Mouse (Mus musculus): Measurements from ENCODE around the gene Tfeb.

The Tfeb gene

DNA sequence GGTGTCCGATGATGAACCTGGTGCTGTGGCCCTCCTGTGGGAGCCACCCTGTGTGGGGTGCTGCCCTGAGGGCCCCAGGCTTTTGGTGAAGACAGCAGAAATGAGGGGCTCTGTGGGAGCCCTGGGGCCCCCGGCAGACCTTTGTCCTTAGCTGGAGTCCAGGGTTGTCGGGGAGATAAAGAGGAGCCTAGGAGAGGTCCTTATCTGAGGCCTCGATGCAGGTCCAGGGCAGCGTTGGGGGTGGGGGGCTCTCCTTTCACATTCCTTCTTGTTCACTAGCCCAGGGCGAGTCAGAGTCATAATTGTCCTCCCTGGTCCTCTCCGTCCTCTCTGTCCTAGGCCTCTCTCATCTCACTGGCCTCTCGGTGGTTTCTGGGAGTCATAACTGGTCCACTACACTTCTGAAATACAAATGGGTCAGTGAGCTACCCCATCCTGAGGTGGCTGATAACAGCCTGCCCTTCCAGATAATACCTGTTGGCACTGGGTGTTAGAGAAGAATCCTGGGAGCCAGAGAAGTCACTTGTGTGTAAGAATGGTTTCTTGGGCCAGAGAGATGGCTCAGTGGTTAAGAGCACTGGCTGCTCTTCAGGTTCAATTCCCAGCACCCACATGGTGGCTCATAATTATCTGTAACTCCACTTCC lies 16.4 kb downstream of the Tfeb start:
- peak; percentile 73 for DNase-seq (ENCODE audit: low spot score)

DNA sequence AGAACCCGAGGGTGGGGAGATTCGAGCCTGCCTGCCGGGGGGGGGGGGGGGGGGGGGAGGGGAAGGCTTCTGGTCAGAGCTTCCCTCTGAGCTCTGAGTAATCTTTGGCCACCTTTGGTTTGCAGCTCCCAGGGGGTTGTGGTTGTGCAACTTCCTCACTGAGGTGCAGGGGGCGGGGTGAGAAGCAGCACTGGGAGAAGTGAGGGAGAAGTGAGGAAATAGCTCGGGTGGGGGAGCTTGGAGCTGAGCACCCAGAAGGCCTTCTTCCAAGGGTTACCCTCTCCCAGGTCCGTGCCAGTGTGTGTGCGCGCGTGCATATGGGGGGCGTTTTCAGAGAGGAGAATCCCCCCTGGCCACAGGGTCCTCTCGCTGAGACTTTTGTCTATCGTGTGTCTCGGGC lies 17.4 kb downstream of the Tfeb start:
- DNase-seq (ENCODE audit: low spot score) = peak; percentile 92

DNA sequence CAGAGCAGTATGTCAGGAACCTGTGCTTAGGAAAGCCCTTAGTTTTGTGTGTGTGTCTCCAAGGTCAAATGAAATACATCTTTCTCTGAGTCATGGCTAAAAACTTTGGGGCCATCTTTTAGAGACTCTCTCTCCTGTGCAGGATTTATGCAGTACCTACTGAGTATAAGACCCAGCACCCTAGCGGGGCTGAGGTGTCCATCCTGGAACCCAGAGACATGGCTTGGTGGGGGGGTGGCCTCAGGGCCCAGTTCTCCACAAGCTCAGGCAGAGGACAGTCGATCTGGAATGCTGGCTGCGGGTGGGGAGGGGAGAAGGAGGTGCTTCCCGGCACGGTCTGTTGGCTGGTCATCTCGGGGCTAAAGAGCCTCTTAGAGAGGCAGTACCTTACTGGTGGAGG lies 19.5 kb downstream of the Tfeb start:
- DNase-seq (ENCODE audit: low spot score) = no peak

DNA sequence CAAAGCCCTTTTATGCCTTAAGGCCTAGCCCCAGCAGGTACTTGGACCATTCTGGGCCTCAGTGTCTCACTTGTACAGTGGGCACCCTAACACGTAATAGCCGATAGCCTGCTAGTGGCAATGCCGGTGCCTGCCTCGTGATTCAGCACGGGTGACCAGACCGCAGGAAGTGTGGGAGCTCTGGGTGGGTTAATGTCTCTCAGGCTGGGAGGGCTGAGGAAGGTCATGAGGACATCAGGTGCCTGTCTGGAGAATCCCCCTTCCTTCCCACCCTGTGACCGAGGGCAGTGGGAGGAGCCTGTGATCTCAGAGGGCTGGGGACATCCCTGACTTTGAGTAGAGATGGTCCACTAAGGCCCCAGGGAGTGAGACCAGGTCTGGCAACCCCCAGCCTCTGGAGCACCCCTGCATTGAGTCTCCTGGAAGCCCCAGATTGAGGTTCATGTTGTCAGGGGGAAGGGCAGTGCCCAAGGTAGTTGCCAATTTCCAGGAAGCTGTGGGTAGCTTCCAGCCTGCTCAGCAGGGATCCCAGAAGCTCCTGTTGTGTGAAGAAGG lies 20.3 kb downstream of the Tfeb start:
- DNase-seq (ENCODE audit: low spot score) = no peak

DNA sequence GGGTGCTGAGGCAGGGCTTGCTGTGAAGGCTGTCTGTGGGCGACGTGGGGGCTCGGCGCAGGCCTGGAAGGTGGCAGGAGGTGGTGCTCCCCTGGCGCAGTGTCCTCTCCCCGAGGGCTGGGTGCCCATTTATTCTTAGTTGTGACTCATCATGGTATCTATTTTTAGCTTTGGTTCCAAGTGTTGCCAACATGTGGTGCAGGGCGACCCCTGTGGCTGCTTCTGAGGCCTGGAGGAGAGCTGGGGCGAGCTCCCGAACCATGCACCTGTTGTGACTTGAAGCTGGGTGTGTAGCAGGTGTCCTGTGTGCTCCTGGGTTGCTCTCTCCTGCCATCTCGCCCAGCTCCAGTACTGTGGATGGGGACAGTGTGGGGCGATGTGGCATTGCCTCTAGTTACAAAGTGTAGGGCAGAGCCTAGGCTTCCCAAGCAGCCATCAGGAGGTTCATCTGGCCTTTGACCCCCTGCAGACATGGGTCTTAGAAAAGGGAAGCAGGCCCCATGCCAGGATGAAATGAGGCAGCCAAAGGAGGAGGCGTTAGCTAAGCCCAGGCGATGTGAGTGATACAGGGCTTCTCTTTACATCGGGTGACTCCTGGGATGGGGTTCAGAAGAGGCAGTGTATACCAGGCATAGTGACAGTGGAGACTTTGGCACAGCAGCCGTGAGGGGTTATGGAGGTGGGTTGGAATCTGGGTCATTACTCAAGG lies 23.0 kb downstream of the Tfeb start:
- no peak for DNase-seq (ENCODE audit: low spot score)

DNA sequence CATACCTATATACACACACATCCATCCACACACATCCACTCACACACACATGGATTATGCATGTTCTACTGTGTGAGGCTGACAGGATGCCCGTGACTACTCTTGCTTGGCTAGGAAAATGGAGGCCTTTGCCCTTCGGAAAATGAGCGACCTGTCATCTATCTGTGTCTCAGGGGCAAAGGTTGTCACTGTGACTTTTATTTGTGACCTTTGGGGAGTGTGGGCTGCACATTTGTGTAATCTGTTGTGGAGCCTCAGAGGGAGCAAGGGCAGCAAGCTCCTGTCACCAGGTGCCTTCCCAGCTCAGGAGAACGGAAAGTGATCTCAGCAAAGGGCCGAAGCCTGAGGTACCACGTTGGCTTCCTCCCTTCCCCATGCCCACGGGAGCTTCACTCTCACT lies 25.2 kb downstream of the Tfeb start:
- peak; percentile 57 for DNase-seq (ENCODE audit: low spot score)

DNA sequence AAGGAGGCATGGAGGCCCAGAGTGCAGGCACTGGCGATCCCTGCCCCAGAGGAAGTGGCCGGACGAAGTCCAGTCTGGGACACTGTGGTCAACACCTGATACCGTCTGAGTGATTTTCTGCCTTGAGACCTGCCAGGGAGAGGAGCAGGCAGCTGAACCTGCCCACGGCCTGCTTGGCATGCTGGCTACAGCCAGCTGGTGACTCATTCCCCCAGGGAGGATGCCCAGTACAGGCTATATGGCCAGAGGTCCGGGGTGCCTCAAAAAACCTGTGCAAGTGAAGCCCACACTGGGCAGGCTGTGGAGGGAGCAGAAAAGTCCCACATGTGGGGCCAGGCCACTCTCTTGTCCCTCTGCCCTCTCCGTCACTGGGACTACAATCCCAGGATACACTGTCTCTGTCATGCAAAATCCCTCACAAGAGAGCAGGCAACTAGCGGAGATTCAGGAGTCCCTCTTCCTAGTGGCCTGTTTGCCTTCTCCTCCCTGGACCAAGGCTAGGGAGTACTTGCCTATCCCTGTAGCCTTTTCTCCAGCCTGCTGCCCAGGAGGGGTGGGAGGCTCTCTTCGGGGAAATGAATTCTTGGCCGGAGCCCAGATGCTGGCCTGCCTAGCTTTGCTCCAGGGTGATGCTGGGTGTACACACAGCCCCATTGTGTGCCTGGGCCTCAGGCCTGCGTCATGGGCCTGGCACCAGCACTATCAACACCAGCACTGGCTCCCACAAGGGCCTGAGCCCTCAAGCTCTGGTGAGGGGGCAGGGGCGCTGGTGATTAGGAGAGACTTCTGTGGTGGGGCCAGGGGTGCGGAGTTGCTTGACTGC lies 25.9 kb downstream of the Tfeb start:
- DNase-seq (ENCODE audit: low spot score) = no peak

DNA sequence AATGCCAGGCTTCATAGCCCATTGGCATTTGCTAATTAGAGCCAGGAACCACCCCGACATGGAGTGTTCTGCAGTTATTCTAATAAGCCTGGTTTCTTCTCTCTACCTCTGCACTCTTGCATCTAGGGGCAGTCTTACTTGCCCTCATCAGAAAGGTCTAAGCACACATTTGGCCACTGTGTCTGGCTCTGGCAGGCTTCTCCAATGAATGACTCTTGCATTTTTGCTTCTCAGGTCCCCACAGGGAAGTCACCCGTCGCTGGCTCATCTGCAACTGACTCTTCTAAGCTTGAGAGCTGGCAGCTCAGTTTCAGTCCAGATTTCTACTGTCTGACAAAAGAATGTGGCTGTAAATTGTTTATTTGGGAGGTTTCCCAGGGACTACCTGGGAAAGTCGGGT lies 29.2 kb downstream of the Tfeb start:
- DNase-seq (ENCODE audit: low spot score) = no peak

DNA sequence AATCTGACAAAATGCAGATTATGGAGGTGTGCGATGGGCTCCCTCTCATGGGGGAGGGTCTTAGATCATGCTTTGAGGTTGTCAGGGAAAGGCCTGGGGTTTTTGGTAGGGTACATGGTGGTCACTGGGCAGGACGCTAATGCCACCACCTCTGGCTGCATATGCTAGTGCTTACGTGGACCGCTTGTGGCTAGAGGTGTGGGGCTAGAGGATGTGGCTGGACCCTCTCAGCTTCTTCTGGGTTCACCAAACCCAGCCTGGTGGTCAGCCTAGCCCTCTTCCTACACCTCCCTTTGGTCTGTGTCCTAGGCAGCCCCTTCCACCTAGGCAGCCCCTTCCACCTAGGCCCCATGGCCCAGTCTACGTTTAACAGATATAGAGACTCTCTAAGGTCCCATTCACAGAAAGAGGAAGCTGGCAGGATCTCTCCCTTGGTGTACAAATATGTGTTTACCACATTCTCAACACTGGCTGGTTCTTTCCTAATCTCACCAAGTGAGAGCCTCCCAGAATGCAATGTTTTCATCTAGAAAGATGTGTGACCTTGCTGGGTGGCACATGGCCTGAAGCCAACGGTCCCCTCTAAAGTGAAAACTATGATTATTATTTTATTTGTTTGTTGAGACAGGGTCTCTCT lies 29.7 kb downstream of the Tfeb start:
- DNase-seq (ENCODE audit: low spot score) = no peak

DNA sequence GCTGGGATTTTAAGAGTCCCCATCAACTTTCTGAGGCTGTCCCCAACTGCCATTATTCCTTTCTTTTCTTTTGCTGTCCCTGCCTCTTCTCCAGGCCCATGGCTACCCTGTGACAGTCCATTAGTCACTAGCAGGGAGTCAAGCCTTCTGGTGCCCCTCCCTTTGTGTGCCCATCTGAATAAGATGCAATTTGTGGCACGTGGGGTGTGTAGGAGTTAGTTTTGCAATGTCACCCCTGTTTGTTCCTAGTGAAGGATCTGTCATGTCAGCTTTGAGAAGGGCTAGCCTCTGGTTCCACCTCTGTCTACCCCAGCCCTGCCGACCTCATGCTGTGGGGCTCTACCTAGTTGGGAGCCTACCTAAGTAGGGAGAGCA lies 30.2 kb downstream of the Tfeb start:
- no peak for DNase-seq (ENCODE audit: low spot score)

DNA sequence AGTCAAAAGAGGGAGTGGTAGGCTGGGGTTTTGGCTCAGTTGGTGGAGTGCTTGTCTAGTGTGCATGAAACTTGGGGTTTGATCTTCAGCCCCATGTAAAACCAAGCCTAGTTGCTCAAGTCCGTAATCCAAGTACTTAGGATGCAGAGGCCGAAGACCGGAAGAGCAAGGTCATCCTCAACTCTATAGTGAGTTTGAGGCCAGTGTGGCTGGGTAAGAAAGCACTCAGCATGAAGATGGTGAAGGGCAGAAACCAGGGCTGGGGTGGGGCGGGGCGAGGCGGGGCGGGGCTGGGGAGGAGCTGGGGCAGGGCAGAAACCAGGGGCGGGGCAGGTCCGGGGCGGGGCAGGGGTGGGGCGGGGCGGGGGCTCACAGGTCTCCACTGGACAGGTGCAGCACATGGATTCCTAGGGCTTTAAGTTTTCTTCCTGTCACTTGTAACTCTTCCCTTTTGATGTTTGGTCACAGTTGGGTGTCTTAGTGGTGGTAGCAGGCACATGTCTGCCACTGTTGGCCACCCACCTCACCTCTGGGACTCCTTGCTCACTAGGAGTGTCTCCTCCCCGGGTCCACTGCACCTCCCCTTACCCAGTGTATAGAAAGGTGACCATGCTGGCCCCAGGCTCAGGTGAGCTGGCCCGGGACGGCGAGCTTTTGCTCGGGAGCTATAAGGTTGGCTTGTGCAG lies 30.8 kb downstream of the Tfeb start:
- DNase-seq (ENCODE audit: low spot score) = no peak

DNA sequence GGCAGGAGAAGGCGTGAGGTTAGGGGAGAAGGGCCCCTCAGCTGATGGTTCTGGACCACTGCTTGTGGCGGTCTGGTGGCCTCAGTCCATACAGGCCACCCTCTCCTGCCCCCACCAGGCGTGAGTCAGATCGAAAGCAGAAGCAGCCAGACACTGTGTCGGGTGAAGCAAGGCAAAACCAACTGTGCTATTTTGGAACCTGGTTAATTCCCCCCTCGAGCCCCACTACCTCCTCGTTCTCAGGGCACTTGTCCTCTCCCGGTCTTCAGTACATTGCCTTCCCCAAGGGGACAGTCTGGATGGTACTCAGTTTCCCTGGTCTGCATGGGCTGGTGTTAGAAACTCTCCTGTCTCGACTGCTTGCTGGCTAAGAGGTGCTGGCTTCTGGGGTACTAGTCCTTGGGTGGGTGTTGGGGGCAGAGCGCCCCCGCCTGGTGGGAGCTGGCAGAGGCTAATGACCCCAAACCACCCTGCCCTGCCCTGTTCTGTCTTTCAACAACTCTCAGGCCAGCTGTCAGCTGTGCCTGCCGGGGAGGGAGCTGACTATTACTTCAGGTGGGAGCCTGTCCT lies 32.0 kb downstream of the Tfeb start:
- no peak for DNase-seq (ENCODE audit: low spot score)

DNA sequence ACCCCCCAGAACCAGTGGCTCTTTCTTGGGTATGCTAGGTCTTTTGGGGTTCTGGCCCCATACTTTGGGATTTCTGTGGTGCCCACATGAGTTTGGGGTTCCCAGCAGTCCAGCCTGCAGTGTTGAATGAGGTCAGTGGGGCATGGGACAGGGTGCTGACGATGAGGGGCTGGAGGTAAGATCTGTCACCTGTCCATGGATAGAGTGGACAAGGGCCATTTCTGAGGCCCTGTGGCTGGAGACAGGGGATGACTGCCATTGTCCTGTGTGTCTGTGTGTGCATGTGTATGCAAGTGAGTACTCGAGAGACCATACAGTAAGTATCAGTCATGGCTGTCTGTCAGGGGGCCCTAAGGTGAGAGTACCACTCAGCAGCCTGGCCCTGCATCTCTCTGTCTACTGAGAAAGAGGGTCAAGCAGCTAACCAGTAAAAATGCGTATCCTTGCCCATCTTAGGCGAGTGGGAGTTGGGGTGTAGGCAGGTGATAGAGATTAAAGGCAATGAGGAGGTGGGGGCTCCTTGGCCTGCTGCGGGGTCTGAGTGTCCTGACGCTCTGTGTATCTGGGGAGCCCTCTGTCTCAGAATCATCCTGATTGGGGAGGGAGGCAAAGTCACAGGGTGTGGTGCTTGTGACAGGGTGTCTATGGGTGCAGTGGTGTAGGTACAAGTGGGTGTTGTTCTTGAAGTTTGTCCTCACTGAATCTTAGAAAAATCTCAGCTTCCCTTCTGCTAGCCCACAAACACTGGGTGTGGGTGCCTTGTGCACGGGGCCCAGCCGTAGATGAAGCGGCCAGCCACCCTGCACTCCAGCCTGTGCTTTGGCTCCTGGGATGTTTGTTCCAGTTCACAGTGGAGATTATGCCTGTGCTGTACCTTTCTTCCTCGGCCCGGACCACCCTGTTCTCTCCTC lies 32.8 kb downstream of the Tfeb start:
- DNase-seq (ENCODE audit: low spot score) = no peak

DNA sequence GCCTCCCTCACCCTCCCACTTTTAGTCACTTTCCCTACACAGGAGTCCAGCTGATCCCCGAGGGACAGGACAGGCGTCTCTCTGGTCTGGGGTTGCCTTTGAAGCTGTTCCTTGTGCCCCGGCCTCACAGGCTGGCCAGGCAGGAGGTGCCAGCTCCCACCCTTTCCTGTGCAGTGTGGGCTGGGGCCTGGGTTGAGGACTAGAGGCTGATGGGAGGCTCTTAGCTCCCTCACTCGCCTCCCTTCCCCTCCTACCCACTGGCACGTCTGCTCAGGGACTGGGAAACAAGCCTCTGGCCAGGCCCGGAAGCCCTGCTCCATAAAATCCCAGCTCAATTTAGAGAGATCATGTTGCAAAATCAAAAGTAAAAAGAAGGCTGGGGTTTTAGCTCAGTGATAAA lies 36.8 kb downstream of the Tfeb start:
- no peak for DNase-seq (ENCODE audit: low spot score)

DNA sequence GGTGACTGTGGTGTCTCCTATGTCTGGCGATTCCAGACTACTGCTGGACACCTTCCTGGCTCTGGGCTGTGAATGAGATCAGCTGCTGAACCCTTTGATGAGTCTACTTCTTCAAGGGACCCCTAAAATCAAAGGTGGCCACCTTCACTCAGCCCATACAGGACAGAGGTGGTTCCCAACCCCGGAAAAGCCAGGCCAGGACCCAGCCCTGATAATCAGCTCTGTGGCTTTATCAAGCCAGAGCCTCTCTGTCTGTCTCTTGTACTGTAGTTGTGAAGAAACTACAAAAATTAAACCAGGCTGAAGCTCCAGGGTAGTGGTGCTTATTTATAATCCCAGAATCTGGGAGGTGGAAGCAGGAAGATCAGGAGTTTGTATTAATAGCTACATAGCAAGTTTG lies 40.3 kb downstream of the Tfeb start:
- no peak for DNase-seq (ENCODE audit: low spot score)

DNA sequence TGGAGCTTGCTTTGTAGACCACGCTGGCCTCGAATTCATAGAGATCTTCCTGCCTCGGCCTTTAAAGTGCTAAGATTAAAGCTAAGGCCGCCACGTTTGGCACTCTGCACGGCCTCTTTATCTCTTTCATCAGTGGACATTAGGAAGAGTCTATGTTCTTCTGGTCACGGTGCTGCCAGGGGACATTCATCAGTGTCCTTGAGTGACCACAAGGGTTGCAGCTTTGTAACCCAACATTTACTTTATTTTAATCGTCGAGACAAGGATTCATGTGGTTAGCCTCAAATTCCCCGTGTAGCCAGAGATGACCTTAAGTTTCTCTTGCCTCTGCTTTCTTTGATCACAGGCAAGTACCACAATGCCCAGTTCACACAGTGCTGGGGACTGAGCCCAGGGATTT lies 43.6 kb downstream of the Tfeb start:
- DNase-seq (ENCODE audit: low spot score) = no peak

DNA sequence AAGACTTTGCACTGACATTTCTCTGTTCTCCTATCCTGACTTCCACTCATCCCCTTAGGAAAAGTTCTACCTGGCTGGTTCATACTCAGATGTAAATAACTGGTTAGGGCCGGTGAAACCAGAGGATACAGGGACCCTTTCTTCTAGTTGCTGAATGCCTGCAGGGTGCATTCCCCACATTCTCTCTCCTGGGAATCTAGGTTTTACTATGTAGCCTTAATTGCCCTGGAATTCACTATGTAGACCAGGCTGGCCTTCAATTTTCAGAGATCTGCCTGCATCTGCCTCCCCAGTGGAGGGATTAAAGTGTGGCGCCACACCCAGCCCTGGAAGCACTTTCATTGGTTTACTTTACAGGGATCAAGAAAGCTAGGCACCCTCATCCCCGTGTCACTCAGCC lies 45.7 kb downstream of the Tfeb start:
- DNase-seq (ENCODE audit: low spot score) = no peak

DNA sequence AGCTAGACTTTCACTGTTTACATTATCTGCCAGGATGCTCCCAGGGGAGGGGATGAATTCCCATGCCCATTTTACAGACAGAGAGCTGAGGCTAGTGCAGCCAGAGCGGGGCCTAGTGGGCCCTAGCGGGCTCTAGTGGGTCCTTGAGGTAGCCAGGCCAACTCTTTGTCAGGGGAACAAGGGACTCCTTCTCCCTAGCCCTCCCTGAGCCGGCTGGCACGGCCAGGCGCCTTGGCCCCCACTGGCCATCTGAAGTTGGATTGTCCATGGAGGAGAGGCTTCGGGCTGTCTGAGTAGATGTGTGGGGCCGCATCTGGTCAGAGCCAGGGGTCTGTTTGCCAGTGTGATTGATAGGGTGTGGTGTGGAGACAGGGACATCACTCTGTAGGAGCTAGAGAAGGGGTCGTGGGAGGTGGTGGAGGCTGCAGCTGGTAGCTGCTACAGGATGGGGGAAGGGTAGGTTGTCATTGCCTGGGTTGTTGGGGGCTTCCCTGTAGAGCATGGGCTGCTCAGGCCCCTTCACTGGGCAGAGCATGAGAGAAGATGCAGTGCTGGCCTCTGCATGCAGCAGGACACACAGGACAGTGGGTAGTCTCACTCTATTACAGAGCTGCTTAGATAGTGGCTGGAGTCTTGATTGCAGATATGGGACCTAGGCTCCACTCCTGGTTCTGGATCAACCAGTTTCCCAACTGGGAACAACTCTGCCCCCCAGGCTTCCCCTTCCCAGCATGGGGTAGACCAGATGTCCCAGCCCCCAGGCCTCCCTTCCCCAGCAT lies 46.8 kb downstream of the Tfeb start:
- no peak for DNase-seq (ENCODE audit: low spot score)

DNA sequence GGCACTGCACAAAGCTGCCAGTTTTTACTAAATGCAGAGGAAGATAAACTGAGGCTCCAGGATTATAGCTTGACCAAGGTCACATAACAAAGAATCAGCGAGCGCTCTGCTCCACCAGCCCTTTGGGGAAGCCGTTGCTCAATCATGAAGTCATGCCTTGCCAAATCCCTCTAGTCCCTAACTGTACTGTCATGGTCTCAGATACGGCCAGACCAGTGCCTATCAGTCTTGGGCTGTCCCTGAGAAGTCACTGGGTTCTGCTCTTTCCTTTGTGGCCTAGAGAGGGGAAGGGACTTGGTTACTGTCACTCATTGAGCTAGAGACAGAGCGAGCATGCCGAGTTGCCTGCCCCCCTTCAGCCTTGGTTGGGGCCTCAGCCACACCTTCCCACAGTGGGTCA lies 47.6 kb downstream of the Tfeb start:
- DNase-seq (ENCODE audit: low spot score) = no peak

DNA sequence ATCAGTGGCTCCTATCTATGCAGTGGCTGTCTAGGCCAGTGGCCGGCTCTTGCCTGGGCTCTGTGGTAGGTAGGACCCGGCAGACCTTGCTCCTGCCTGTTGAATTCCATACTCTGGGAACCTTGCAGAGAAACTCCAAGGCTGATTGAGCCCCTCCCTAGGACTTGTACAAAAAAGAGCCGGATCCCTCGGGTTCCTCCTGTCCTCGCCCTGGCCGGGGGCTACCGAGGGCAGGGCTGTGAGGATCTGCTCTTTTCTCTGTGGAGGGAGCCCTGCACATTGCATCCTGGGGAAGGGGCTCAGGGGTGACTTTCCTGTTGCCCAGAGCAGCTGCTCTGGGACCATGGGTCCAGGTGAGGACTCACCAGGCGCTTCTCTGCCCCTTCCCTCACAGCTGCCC lies 50.8 kb downstream of the Tfeb start:
- DNase-seq (ENCODE audit: low spot score) = no peak
